Mouse (Mus musculus): ENCODE measurements around the gene Serinc4.

Gene Serinc4

GRCm38 (mm10) chr2:121448136-121448535 is 8.4 kb downstream of the Serinc4 start:
- in situ Hi-C loops (cut with MboI, MseI): no loop called here

GRCm38 (mm10) chr2:121447006-121447405 is 9.6 kb downstream of the Serinc4 start:
- in situ Hi-C loops (cut with MboI, MseI): no loop called here

GRCm38 (mm10) chr2:121446506-121446905 is 10.1 kb downstream of the Serinc4 start:
- in situ Hi-C loops (cut with MboI, MseI): no loop called here

- in situ Hi-C loops (cut with MboI, MseI): no loop called here
Measured at GRCm38 (mm10) chr2:121445117-121445516, 11.5 kb downstream of the Serinc4 start.

GRCm38 (mm10) chr2:121444178-121444577 is 12.4 kb downstream of the Serinc4 start, which contains the start of gene Ell3:
Gene Ell3 (minus strand): TSS chr2:121444278.
- in situ Hi-C loops (cut with MboI, MseI): no loop called here

- in situ Hi-C loops (cut with MboI, MseI): no loop called here
Measured at GRCm38 (mm10) chr2:121443068-121443349, 13.6 kb downstream of the Serinc4 start.

GRCm38 (mm10) chr2:121442259-121443067 is 14.1 kb downstream of the Serinc4 start:
- in situ Hi-C loops (cut with MboI, MseI): no loop called here

GRCm38 (mm10) chr2:121441800-121442199 is 14.8 kb downstream of the Serinc4 start:
- in situ Hi-C loops (cut with MboI, MseI): no loop called here

GRCm38 (mm10) chr2:121440834-121441605 is 15.6 kb downstream of the Serinc4 start:
- in situ Hi-C loops (cut with MboI, MseI): no loop called here

- in situ Hi-C loops (cut with MboI, MseI): no loop called here
Measured at GRCm38 (mm10) chr2:121439746-121440145, 16.8 kb downstream of the Serinc4 start.

GRCm38 (mm10) chr2:121434854-121435253 is 21.7 kb downstream of the Serinc4 start:
- in situ Hi-C loops (cut with MboI, MseI): no loop called here

GRCm38 (mm10) chr2:121425890-121426289 is 30.7 kb downstream of the Serinc4 start:
- in situ Hi-C loops (cut with MboI, MseI): no loop called here

GRCm38 (mm10) chr2:121423166-121423565 is 33.4 kb downstream of the Serinc4 start:
- in situ Hi-C loops (cut with MboI, MseI): no loop called here

- in situ Hi-C loops (cut with MboI, MseI): loop anchor here (10.0 kb wide), 1 partner anchor 1954 kb away; no protein-coding TSS in a partner anchor
Measured at GRCm38 (mm10) chr2:121418476-121418875, 38.1 kb downstream of the Serinc4 start.

- in situ Hi-C loops (cut with MboI, MseI): loop anchor here (10.0 kb wide), 1 partner anchor 1952 kb away; no protein-coding TSS in a partner anchor
Measured at GRCm38 (mm10) chr2:121416356-121416755, 40.2 kb downstream of the Serinc4 start.

- in situ Hi-C loops (cut with MboI, MseI): loop anchor here (10.0 kb wide), 1 partner anchor 1951 kb away; no protein-coding TSS in a partner anchor
Measured at GRCm38 (mm10) chr2:121415591-121415990, 41.0 kb downstream of the Serinc4 start.

GRCm38 (mm10) chr2:121415103-121415502 is 41.5 kb downstream of the Serinc4 start:
- in situ Hi-C loops (cut with MboI, MseI): loop anchor here (10.0 kb wide), 1 partner anchor 1950 kb away; no protein-coding TSS in a partner anchor

GRCm38 (mm10) chr2:121414139-121414685 is 42.4 kb downstream of the Serinc4 start:
- in situ Hi-C loops (cut with MboI, MseI): loop anchor here (10.0 kb wide), 1 partner anchor 1949 kb away; no protein-coding TSS in a partner anchor

GRCm38 (mm10) chr2:121413387-121414042 is 43.1 kb downstream of the Serinc4 start, which contains the start of the genes Pdia3 and Catsper2:
Gene Pdia3 (plus strand): TSS chr2:121413775.
Gene Catsper2 (minus strand): TSS chr2:121413792.
- in situ Hi-C loops (cut with MboI, MseI): loop anchor here (10.0 kb wide), 1 partner anchor 1949 kb away; no protein-coding TSS in a partner anchor

GRCm38 (mm10) chr2:121412843-121413386 is 43.7 kb downstream of the Serinc4 start:
- in situ Hi-C loops (cut with MboI, MseI): loop anchor here (10.0 kb wide), 1 partner anchor 1948 kb away; no protein-coding TSS in a partner anchor

GRCm38 (mm10) chr2:121408160-121408559 is 48.4 kb downstream of the Serinc4 start:
- in situ Hi-C loops (cut with MboI, MseI): no loop called here

Data from regulatory T cell (primary cell).